Mouse (Mus musculus): ENCODE measurements around the gene Crym. TPM values are rescaled to one million over a fixed set of nuclear protein-coding genes. Genes with fewer than 3 reads are reported as not detected.

Crym gene
- 102 TPM for polyA plus RNA-seq (2015; fragmentation: Illumina TruSeq; extraction: RNeasy Lipid Tissue Mini Kit (QIAGEN cat#74804); ENCODE audit: low read depth, low replicate concordance)

DNA sequence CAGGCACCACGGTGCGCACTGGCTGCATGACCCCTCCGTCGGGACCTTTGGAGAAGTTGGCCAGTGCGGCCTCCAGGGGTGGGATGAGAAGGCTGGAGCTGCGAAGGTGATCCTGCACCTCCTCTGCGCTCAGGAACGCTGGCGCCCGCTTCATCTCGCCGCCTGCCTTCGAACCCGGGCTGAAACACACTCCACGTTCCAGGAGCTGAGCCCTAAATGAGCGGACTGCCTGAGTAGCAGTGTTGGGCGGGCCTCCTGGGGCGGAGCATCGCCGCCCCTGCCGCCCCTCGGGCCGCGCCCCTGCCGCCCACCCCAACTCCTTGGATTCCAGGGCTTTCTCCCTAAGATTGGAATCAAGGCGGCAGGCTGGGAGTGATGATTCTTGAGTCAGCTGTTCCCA, at the start of gene Crym:
Crym (minus strand) TSS at position 341 of the 400 bp plus-strand sequence.

GRCm38 (mm10) chr7:120203789-120204188, 1.9 kb upstream of the Crym start, which contains the start of gene Abca14:
Abca14 (plus strand) TSS chr7:120203961.

DNA sequence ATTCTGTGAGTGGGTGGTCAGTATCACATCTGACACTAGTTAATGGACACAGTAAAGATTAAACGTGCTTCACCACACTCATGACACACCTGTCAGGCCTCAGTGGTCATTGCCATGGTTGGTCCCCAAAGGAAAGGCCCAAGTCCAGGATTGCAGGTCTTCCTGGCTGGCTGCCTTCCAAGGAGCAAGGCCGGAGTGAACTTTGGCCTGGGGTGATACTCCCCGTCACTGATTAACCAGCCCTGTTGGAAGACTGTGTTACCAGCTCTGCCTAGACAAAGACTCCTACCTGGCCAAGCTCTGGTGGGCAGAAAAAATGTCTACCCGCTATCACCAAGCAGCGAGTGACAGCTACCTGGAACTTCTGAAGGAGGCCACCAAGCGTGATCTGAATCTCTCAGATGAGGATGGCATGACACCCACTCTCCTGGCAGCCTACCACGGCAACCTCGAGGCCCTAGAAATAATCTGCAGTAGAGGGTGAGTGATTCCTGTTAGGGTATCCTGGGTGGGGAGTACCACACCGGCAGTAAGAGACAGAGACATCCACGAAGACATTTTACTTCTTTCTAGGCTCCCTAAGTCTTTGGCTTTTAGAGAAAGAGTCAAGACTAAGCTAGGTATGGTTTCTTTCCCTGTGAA, 28.2 kb downstream of the Crym start, which contains the start of gene Anks4b:
Anks4b (plus strand) TSS at position 256 of the 642 bp plus-strand sequence.

GRCm38 (mm10) chr7:120145191-120145590, 56.7 kb downstream of the Crym start, which contains the start of gene Zp2:
Zp2 (minus strand) TSS chr7:120145291.

Other genes starting within 250 kb of the Crym start
- gene Dnah3, start 106.8 kb downstream of the Crym start, polyA plus RNA-seq (2015; fragmentation: Illumina TruSeq; extraction: RNeasy Lipid Tissue Mini Kit (QIAGEN cat#74804); ENCODE audit: low read depth, low replicate concordance) = 0.45 TPM
- 18.5 TPM for gene Tmem159, start 99.8 kb downstream of the Crym start, polyA plus RNA-seq (2015; fragmentation: Illumina TruSeq; extraction: RNeasy Lipid Tissue Mini Kit (QIAGEN cat#74804); ENCODE audit: low read depth, low replicate concordance)
- gene Zp2, start 56.8 kb downstream of the Crym start, polyA plus RNA-seq (2015; fragmentation: Illumina TruSeq; extraction: RNeasy Lipid Tissue Mini Kit (QIAGEN cat#74804); ENCODE audit: low read depth, low replicate concordance) = not detected
- gene Anks4b, start 28.3 kb downstream of the Crym start, polyA plus RNA-seq (2015; fragmentation: Illumina TruSeq; extraction: RNeasy Lipid Tissue Mini Kit (QIAGEN cat#74804); ENCODE audit: low read depth, low replicate concordance) = 0.10 TPM
- gene Abca14, start 1.9 kb upstream of the Crym start, polyA plus RNA-seq (2015; fragmentation: Illumina TruSeq; extraction: RNeasy Lipid Tissue Mini Kit (QIAGEN cat#74804); ENCODE audit: low read depth, low replicate concordance) = not detected
- gene Abca15, start 126.6 kb upstream of the Crym start, polyA plus RNA-seq (2015; fragmentation: Illumina TruSeq; extraction: RNeasy Lipid Tissue Mini Kit (QIAGEN cat#74804); ENCODE audit: low read depth, low replicate concordance) = not detected
- gene Abca16, start 207.5 kb upstream of the Crym start, polyA plus RNA-seq (2015; fragmentation: Illumina TruSeq; extraction: RNeasy Lipid Tissue Mini Kit (QIAGEN cat#74804); ENCODE audit: low read depth, low replicate concordance) = not detected

All from brain, adult 10 weeks (tissue).